Mouse (Mus musculus) urinary bladder, postnatal 4 days (tissue): ENCODE results near the gene Ect2l.

Source experiments
- DNase-seq, 2 experiments: peaks; one replicate each; pipeline ENCODE4 v3.0.0; 2021 to 2022; ENCODE audit warnings: low spot score in 2 of 2

The Ect2l gene

DNA sequence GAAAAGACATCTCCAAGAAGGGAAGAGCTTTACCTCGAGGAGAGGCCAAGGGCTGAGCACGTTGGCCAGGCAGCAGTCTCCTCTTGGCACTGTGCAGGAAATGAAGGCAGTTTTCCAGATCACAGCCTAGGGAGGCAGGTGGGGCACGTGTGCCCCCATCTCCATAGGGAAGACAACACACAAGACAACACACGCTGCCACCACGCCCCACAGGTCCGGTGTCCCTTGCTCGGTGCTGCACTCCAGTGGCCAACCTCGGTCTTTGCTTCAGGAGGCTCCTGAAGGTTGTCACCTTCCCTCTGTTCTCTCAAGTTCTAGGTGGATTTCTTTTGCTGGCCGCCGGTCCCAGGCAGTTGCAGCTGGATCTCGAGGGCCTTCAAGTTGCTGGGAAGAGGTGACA, at the start of gene Ect2l:
Gene Ect2l, minus strand, starts transcription at position 165 of the 400 bp plus-strand sequence.
- no peak for DNase-seq

GRCm38 (mm10) chr10:18251345-18251744, 40.7 kb upstream of the Ect2l start:
- no peak for DNase-seq

GRCm38 (mm10) chr10:18243614-18244013, 32.9 kb upstream of the Ect2l start:
- no peak for DNase-seq

- DNase-seq = no peak
Measured at GRCm38 (mm10) chr10:18237191-18237590, 26.5 kb upstream of the Ect2l start.

DNA sequence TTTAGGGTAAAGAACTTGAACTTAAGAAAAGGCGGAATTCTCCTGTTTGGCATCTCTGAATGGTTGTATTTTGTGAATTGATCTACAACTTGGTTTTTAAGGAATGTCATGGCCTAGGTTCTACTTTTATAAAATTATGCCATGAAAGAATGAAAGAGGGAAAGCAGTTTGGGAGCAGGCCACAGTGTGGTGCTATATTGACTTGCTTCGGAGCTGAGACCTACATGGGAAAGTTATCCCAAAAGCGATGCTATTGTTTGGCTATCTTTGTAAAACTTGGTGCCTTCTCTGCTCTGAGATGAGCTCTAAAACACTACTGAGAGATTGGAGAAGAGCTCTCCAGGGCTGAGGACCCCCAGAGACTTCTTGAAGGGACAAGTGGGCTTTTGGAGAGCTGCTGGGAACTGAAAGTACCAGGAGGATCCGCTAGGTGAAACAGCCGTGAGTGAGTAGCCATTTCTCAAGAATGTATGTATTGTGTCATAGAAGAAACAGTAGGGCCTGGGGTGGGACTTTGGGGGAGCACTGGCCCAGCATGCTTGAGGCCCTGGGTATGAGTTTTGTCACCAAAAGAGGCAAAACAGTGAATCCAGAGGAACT, 25.7 kb upstream of the Ect2l start:
- DNase-seq = no peak

DNA sequence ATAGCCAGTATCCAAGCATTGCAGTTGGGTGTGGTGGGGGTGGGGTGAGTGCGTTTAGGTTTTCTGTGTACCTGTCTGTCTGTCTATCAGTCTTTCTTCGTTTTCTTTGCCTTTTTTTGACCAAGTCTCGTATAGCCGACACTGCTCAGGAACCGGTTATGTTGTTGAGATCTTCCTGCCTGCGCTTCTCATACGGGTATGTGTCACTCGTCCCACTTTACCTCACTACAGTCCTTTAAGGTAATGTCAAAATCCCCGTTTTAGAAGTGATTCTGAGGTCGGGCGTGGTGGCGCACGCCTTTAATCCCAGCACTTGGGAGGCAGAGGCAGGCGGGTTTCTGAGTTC, 24.7 kb upstream of the Ect2l start:
- no peak for DNase-seq

DNA sequence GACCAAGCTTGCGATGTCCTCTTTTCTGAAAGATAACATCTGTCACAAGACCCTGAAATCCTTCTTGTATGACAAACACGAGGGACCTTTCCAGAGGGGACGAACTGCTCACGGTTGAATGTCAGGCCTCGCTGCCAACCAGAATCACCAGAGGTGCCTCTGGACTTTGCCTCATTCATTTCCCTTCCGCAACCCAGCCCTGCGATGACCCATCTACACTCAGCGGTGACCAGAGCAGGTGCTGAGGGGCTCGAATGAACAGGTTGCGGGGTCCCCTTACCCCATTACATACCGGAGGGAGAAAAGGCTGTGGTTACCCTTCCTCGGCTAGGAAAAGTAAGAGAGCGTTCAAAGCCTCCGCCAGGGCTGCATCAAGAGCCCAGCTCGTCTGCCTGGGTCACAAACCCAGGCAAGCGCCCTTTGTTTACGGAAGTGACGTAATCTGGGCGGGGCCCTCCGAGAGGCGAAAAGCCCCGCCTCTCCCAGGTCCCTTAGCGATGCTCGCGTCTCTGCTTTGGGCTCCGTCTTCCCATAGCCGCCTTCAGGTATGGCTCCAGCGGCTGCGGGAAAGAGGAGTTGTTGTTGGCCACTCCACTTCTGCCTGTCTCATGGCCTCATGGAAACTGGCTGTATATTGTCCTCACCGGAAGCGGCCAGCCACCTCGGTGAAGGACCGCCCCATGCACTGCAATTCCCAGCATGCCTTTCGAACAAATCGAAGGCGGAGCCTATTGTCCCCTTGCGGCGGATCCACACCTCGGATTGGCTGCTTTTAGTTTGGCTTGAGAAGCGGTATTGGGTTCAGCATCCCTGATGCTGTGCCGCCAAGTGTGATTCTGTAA, 24.1 kb upstream of the Ect2l start, which contains the start of gene Ccdc28a:
Gene Ccdc28a, minus strand, starts transcription at position 439 of the 842 bp plus-strand sequence.
- peak; percentile 86 to 90 for DNase-seq

GRCm38 (mm10) chr10:18233891-18234290, 23.2 kb upstream of the Ect2l start:
- no peak for DNase-seq

GRCm38 (mm10) chr10:18224386-18224785, 13.7 kb upstream of the Ect2l start:
- no peak for DNase-seq

GRCm38 (mm10) chr10:18219351-18219750, 8.7 kb upstream of the Ect2l start:
- no peak for DNase-seq

DNA sequence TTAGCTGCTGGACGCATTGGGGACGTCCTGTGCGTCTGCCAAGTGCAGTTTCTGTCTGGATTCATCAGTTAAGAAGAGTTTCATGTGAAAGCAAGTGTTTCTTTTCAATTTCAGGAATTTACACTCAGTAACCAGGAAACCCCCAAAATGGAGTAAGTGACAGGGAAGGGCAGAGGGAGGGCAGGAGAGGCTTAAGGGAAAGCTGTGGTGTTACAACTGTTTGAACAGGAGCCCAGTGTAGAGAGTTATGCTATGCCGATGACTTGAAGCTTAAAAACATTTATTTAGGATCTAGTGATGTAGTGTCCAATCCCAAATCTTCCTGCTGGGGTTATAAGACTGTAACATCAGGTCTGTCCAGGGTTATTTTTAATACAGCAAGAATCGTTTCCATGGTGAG, 3.4 kb upstream of the Ect2l start:
- no peak for DNase-seq

GRCm38 (mm10) chr10:18213373-18213772, 2.7 kb upstream of the Ect2l start:
- DNase-seq = no peak

DNA sequence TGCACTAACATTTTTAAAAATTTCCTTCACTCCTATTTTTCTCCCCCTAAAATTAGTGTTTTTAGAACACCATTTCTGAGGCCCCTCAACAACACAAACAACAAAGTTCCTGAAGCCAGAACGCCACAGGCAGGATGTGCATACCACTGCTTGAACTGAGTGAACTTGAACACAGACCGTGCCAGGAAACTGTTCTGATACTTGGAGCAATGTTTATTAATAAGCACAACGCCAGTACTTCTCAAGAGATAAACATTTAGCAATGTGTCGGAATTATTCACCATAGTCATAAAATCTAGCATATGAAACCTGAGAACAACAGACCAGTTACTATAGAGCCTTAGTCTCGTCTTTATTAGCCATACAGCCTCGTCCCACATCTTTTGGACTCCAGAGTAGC, 571 bp downstream of the Ect2l start:
- no peak for DNase-seq

- no peak for DNase-seq
Measured at GRCm38 (mm10) chr10:18204067-18204466, 6.6 kb downstream of the Ect2l start.

GRCm38 (mm10) chr10:18202401-18202800, 8.3 kb downstream of the Ect2l start:
- no peak for DNase-seq

GRCm38 (mm10) chr10:18200656-18201055, 10.0 kb downstream of the Ect2l start:
- no peak for DNase-seq

- no peak for DNase-seq
Measured at GRCm38 (mm10) chr10:18199919-18200318, 10.8 kb downstream of the Ect2l start.

GRCm38 (mm10) chr10:18198286-18199015, 12.2 kb downstream of the Ect2l start:
- no peak for DNase-seq

DNA sequence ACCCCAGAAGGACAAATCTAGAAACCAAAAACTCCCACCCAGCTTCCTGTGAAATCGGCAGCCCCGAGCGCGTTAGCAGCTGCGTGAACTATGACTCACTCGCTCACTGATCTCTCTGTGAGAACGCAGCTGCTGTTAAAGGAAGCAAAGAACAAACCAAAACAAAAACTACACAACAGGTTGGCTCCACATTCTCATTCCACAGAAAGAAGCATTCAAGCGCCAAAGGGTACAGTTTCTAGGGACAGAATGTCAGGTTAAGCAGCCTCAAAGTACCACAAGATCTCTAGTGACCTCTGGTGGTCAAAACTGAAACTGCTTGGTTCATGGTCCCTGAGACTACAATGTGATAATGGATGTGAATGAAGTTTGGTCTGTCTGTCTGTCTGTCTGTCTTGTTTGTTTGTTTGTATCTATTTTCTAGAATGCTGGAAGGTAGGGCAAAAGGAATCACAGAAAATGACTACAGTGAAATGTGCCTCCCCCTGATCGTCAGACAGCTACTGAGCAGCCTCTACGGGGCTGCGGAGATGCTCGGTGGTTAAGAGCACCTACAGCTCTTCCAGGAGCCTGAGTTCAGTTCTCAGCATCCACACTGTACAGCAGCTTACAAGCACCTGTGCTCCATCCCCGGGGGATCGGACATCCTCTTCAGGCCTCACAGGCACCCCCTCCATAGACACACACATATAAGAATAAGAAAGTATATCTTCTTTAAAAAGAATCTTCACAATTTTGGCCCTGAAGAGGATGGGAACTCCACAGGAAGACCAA, 13.3 kb downstream of the Ect2l start:
- DNase-seq = no peak

DNA sequence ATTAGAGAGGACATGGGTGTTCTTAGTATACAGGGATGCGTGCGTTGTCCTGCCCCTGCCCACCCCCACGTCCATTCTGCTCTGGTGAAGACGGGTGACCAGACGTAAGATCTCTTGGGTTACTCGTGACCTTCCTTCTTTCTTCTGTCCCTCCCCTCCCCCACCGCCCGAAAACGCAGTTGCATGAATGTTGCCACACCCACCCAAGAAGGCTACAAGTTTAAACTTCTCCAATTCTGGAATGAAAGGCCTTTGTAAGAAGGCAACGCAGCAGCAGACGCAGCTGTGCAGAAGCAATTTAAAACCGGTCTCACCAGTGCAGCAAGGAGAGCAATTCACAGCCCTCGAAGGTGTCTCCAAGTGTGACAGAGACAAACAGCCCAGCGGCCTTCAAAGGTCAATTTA, 16.0 kb downstream of the Ect2l start:
- DNase-seq = peak in 1 of 2 experiments; percentile 24

- DNase-seq = no peak
Measured at GRCm38 (mm10) chr10:18194156-18194555, 16.5 kb downstream of the Ect2l start.

DNA sequence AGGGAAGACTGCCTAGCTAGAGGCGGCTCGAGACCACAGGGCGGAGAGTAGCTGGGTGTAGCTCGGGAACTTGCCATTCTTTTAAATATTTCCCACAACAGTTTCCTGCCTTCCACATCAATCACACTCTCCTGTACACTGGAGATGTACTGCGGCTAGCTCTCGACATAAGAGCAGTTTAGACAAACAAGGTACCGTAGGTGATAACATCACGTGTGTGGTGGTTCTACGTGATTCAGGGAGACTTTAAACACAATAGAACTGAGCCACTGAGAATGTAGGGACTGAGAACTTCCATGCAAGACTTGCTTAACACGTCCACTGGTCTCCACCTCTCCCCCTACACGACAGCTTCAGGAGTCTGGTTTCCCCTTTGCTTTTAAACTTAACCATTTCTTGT, 17.5 kb downstream of the Ect2l start:
- DNase-seq = no peak
